Mouse (Mus musculus) urinary bladder, adult 2 months (tissue): ENCODE data around the gene Fam171a1. TPM values are rescaled to one million over a fixed set of nuclear protein-coding genes. Genes with fewer than 3 reads are reported as not detected.

ENCODE experiments used
- DNase-seq: peaks from one replicate; pipeline ENCODE4 v3.0.0; 2022; ENCODE audit warnings: low spot score
- polyA plus RNA-seq: library from polyadenylated mRNA; depleted of rRNA; stranded (reverse); fragments of >200 nt; gene quantifications from 2 replicates; pipeline ENCODE4 v1.2.3, GENCODE M21; 2012

The Fam171a1 gene
- polyA plus RNA-seq, 1 experiment: 17.2 TPM

DNA sequence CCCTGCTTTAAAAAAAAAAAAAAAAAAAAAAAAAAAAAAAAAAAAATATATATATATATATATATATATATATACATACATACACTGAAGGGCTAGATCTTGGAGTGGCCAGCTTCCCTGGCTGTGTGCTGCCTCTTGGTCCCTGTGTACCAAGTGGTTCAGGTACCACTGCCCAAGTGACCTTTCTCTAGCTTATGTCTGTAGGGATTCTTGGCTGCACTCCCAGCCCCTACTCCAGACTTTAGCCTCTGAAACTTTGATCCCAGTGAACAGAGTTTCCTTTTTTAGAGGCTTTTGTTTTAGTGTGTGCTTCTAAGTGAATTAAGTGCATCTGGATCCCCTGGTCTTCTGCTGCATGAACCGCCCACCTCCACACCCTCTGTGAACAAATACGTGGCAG is 24.3 kb downstream of the Fam171a1 start:
- no peak for DNase-seq

DNA sequence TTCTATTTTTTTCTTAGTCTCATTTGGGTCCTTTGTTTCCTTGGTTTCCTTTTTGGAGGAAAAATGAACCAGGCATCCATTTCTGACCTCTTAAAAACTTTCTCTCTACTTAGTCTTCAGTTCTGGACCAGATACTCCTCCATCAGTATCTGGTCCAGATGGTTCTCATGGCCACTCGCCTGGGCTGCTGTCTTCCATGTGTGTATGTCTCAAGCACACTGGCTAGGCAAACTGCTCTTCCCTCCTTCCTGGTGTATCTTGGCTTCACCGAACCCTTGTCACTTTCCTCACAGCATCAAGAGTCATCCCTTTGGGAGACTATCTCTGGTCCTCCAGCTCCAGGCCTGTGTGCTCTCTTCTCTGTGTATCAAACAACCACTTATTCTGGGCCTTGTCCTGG is 25.0 kb downstream of the Fam171a1 start:
- no peak for DNase-seq

DNA sequence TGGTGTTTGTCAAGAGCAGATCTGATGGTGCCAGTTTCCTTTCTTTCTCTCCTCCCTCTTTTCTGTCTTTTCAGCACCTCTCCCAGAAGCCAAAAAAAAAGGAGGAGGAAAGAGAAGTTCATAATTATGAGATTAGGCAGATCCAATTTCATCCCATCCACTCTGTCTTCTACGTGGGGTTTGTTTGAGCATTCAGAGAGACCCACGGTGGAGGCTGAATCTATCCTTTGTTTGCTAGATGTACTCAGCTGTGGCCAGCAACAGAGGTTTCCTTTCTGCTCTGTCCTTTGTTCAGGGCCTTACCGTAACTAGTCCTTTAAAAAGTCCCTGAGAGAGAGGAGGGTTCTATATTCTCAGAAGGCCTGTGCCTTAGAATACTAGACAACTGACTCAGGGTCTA is 25.6 kb downstream of the Fam171a1 start:
- DNase-seq: no peak

DNA sequence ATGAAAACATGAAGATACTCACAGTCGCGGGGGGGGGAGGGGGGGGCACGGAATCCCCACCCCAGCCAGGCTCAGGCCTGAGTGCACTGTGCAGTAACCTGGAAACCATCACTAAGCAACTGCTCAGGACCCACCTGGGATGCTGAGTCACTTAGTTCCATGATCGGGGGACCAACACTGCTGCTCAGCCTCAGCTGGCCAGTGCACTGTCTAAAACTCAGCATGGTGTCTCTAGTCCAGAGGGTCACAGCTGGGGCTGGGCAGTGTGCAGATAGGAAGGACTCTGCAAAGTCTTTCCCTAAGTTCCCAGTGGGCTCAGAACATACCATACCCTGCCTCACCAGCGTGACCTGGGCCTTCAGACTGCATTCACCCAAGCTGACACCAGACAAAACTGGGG is 26.6 kb downstream of the Fam171a1 start:
- no peak for DNase-seq

DNA sequence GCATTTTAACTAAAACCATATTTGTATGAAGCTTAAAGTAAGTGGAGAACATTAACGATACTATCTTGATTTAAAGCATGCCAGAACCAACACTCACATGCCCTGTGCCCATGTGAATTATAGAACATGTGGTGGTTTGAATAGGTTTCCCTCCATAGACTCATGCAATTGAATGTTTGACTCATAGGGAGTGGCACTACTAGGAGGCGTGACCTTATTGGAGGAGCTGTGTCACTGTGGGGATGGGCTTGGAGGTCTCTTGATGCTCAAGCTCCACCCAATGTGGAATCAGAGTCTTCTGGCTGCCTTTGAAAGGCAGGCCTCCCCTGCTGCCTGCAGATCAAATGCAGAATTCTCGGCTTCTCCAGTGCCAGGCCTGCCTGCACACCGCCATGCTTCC is 27.8 kb downstream of the Fam171a1 start:
- DNase-seq: no peak

DNA sequence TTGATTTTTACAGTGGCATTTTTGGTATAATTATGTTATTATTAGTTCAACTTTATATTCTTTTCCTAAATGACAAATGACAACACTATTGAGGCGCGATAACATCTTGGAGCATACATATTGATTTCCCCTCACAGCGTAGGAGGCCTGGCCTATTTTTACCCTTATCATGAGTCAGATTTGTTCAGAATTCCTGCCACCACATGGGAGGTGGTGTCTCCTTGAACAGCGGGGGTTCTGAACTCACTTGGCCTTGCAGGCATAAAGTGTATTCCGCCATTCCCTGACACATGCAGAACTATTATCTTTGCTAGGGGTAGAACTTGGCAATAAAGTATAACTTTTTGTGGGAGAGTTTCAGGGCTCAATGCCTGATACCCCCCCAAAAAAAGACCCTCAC is 30.3 kb downstream of the Fam171a1 start:
- DNase-seq: no peak

DNA sequence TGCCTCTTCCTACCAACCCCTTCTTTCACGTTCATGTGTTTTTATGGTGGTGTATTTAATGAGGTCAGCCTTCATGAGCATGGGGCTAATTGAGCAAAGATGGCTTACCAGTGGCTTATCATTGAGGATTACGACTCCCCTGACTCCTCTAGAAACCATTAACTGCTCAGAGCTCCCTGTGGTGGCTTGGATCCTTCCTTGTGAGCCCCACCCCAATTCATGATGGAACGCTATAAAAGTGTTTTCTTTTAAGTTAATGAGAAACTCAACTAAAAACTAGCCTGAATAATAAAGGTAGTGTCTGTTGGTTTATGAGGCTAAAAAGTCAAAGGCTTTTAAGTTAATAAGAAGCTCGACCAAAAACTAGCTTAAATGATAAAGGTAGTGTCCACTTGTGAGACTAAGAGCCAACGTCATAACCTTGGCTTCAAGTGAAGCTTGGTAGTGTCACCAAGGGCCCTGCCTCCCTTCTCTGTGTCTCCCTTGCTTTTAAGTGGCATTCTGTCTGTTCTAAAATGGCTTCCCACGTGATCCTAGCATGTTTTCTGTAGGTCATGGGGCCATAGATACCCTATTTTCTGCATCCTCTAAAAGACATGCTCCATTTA is 33.6 kb downstream of the Fam171a1 start:
- no peak for DNase-seq

DNA sequence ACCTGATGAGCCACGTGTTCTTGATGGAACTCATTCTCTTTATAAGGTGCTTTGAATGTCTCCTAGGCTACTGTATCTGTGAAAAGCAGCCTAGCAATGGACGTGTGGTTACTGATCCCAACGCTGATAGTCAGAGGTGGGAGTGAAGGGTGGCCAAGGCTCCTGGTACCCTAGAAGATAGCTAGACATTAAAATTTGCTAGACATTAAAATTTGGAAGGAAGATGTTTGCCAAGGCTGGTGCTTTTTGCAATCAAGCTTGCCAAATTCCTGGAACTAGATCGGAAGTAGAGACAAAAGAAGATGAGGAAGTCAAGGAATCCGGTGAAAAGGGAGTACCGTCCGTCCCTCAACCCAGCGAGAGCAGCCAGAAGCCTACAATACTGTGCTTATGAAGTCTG is 34.7 kb downstream of the Fam171a1 start:
- DNase-seq: no peak

DNA sequence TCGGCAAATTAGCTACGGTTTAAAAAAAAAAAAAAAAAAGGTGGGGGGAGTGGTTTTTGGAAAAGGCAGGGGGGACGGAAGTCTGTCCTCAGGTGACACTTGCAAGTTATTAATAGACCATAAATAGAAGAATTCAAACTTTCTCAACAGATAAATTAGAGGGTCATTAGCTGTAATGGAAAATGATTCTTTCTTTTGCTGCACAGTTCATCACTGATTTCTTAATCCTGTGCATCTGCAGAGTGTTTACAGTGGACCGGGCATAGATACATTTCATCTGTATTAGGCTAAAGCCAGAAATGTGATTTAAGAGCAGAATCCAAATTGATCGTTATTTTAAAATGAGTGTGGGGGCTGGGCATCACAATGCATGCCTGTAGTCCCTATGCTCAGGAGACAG is 36.3 kb downstream of the Fam171a1 start:
- no peak for DNase-seq

DNA sequence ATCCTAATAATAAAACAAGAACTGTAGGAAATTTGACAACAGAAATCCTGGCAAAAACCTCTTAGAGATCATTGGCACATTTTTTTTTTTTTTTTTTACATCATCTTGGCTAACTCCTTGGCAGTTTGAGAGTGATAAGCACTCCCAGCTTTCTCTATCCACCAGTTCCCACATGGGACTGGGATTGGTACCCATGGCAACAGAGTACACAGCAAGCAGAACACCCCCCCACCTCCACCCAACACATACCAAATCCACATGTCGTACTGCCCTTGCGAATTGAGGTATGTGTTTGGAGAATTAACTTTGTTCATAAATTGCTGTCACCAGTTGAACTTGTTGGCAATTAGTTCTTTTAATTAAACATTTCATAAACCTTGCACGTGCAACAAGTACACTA is 37.3 kb downstream of the Fam171a1 start:
- no peak for DNase-seq

DNA sequence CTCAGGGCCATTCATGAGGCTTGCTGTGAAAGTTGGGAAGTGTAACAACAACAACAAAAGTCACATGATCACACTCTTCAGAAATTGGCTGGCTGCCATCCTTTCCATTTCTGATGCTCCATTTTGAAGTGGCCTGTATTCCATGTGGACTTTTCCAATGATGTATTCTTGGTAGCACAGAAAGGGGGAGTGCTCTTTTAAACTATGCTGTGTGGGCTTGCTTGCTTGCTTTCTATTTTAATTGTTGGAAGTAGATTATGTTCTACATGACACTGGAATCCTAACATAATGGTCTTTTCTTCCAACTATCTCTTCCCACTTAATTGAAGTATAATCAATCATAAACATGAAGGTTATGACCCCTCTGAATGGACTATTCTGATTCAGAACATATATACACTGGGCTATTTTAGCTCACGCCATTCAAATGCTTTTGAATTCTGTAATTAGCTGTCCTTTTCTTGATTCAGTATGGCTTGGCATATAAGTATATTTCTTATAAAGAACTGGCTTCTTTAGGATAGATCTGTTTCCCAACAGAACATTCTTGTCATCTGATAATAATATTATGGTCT is 40.2 kb downstream of the Fam171a1 start:
- no peak for DNase-seq

DNA sequence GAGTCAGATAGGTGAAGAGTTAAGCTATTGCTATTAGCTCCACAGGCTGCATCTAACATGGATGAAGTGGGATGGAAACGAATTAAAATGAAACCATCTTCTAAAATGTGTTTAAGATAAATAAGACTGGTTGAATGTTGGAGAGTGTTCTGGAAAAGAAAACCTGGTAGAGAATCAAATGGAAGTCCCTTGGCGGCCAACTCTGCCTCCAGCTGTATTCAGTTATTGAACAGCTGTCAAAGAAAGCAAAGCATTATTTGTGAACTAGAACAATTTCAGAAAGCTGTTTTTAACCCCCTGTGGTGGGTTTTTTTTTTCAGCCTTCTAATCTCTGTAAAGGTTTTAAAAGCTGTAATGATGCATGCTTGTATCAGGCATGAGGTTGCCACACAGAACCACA is 41.0 kb downstream of the Fam171a1 start:
- DNase-seq: no peak

DNA sequence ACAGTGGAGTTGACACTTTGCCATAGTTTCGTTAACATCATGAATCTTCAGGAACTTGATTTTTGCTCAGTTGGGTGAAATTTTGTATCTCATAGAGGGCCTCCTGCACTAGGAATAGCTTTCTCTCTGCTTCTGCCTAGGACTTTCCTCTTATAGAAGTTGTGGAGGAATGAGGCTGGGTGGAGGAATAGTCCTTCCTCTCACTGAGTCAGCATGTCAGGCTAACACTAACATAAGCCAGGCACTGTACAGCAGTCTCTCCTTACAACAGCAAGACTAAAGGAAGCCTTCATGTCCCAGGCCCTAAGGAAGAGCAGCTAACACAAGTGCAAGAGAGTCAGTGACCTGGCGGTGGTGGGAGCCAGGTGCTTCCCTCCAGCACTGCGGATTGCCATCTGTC is 43.0 kb downstream of the Fam171a1 start:
- no peak for DNase-seq

DNA sequence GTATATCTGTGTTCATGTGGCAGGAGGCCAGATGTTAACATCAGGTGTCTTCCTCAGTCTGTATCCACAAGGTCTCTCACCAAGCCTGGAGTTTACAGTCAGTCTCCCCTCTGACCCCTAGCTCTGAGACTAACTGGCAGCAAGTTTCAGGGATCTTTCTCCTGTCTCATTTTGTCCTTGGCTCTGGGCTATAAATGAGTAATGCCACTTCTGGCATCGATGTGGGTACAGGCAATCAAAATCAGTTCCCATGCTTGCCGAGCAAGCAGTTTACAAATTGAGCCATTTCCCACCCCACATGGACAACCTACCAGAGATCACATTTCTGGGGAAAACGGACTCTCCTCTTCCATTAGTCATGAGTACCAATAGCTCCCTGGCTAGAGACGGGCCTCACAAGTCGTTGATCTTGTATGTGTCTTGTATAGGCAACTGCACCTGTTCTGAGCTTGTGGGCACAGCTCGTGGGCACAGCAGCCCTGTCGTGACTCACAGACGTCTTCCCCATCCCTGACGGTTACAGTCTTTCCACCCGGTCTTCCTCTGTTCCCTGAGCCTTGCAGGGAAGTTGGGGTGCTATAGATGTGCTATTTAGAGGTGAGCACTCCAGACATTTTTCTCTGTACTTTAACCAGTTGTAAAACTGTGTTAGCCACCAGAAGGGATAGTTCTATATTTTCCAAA is 43.8 kb downstream of the Fam171a1 start:
- no peak for DNase-seq

DNA sequence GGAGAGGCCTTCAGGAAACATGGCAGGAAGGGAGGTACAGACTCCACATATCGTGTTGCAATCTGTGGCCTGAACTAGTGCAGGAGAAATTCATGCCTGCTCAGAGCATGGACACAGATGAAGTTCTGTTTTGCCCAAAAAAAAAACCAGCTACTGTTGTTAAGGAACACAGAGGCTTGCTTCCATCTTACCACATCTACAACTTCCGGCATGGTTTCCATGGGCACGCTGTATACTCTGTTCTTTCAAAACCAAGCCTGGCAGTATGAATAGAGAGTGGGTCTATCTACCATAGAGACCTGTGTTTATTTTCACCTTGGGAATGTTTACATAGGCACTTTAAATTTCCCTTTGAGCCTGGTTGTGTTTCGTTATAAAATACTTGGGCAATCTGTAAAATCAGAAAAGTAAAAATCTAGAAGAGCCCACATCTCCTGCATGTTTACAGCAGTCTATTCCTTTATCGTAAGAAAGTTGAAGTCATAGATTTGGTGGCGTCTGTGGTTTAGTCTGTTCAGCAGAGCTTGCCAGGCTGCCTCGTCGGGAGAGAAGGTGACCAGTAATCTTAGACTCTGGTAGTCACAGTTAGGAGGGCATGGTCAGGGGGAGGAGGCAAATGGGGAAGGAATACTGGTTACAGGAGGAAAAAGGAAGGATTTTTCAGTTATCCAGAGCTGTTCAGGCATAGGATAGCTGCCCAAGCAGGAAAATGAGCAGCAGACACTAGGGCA is 44.8 kb downstream of the Fam171a1 start:
- no peak for DNase-seq

DNA sequence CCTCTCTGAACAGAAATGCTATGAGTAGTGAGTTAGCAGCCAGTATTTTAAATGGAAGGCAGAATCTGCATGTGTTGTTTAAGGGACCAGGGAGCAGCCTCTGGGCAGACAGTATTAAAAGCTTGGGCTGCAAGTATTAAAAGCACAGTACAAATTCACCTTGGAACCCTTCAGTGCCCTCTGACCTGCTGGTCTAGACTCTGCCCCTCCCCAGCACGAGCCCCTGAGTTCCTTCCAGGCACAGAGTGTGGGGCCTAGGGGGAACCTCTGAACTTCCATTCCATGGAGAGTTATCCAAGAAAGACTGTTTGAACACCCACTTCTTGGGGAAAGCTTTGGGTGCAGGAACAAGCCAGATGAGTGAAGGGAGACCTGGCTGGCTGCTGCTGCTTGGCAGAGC is 47.6 kb downstream of the Fam171a1 start:
- DNase-seq: no peak

DNA sequence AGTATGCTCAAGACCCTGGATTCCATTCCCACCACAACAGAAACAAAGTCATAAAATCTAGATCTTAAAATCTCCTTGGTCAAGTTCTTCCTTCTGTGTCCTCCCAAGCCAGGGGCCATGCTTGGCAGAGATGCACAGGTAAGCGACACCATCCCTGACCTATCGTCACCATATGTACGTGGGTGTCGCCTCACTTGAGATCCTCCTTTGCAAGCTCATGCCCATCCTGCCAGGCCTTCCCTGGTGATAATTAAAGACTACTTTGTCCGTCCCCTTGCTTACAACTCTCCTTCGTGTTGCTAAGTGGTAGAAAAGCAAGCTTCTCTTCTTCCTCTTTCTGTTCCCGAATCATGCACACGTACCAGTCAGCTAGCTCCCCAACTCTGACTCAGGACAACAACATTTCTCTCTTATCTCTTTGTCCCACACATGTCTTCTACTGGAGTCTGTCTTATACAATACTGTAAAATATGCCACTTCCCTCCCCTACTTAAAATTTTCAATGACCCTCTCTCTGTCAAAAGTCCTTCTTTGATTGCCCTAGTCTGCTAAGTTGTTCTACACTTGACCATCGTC is 49.6 kb downstream of the Fam171a1 start:
- DNase-seq: no peak

DNA sequence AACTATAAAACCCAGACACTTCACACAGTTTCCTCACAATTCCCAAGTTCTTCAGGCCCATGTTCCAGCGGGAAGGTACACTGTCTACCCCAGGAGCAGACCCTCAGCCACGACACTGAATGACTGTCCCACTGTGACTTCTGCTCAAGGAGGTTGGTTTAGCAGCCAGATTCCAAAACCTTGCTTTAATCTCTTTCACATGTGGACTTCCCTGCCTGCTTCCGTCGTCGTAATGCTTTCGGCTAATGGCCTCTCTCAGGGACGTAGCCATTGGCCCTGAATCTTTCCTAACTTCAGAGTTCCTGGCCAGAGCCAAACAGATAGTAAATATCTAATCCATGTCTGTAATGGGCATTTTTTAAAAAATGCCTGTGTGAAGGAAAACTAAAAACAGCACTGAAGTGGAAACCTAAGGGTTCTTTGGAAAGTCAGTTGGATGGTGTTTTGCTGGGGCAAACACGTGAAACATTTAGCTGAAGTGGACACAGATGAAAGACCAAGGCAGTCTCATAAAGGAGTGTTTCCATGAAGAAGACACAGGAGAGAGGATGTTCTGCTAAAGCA is 51.1 kb downstream of the Fam171a1 start:
- no peak for DNase-seq

DNA sequence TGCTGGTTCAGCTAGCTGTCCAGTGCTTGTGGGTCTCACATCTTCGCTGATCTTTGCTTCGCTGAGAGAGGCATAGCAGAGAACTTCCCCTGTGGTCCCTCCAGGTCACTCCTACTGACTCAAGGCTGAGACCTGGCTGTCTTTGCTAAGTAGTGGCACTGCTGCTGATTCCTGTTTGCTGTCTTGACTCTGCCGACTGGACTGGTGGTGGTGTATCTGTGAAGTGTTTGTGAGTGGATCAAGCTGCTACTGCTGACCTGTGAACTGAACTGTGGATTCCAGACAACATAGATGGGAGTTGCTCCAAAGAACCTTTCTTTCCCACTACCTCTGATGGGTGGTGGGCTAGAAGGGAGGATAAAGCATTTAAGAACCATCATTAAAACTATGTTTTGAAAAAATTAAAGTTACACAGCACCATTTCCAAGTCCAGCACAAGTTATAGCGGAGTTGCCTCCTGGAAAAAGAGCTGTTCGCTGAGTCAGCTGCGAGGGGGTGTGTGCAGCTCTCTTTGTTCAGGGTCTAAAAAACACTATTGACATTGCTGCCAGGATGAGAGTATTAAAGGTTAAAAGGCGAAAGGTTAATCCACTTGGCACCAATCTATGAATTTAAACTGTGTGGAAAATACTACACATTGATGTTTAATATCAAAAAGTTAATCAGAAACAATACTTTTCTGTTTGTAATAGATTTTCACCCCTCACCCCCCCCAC is 52.0 kb downstream of the Fam171a1 start:
- no peak for DNase-seq

DNA sequence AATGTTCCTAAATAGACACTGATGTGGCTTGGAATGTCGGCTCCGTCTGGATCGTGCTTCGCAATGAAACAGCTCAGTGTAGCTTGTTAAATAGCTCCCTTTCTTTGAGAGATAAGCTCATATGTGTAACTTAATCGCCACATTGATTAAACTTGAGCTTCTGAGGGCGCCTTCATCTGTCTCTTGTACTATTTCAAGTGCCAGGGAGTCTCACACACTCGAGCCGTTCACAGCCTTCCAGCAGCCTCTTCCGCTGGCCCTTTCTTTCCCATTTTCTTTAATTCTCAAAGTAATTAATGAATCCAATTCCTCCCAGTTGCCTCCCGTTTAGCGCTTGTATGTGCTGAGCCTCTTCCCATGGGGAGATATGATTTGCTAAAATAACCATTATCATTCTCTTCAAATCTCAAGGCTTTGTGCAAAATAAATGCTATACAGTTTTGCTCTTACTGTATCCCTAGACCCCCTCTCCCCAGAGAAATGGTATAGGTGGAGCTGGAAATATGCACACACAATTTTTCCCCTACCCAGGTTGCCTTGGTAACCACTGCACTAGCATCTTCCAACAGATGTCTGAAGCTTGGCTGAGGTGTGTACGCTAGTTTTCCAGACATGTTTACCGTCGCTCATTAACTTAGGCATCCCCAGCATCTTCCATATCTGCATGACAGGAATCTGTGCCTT is 54.8 kb downstream of the Fam171a1 start:
- no peak for DNase-seq

DNA sequence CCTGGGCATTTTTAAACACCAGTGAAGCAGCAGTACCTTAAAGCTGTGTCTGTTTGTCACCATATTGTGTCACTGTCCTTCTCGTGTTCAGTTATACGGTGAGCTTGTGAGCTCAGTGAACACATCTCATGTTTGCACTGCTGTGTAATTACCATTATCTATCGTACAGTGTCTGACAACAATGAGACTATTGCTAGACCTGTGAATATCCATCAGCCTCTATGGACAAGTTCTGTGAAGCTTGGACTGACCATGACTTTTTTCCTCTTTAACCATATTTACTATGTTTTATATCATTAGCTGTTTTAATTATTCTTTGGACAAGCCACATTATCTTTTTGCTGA is 55.4 kb downstream of the Fam171a1 start:
- DNase-seq: no peak
